Mouse (Mus musculus) spleen, adult 2 months (tissue): ENCODE results near the gene Cygb.

Experiments
- CTCF ChIP-seq: fragments of 200-500 bp; IDR thresholded peaks from 2 replicates; pipeline ENCODE4 v1.5.1; 2011; ENCODE audit warnings: mild to moderate bottlenecking, inconsistent platforms; ENCODE audit not compliant: insufficient read depth, insufficient read length, insufficient replicate concordance; ENCODE audit errors: extremely low read depth
- POLR2A ChIP-seq: fragments of 200-500 bp; IDR thresholded peaks from 2 replicates; pipeline ENCODE4 v1.6.1; 2011; ENCODE audit warnings: low read depth, low read length, inconsistent platforms

GRCm38 (mm10) chr11:116679148-116679547, 25.0 kb upstream of the Cygb start:
- no peak for TF ChIP-seq CTCF
- no peak for TF ChIP-seq POLR2A
